Mouse (Mus musculus) frontal cortex, postnatal 10 days (tissue): Measurements from ENCODE around the gene Hist1h4m.
"Not testable (repeated sequence)": the region's sequence is repeated elsewhere in the genome, so short reads cannot be mapped to it uniquely, and the experiment has no call there.

Experiments used
- DNase-seq, 2 experiments: peaks; one replicate each; pipeline ENCODE4 v3.0.0; 2022; ENCODE audit warnings: low spot score in 2 of 2, mixed read lengths in 1 of 2

Gene Hist1h4m

GRCm38 (mm10) chr13:21811539-21811938 is at the start of gene Hist1h4m:
Gene Hist1h4m (plus strand): TSS chr13:21811746.
- DNase-seq, result not testable (repeated sequence)

- peak; percentile 43 to 55 for DNase-seq
These were observed 32.5 kb upstream of the Hist1h4m start for GRCm38 (mm10) chr13:21778814-21779766.

- peak; percentile 24 for DNase-seq
These were observed 31.5 kb upstream of the Hist1h4m start, which contains the start of gene Hist1h1b for GRCm38 (mm10) chr13:21779767-21780731. Gene Hist1h1b (minus strand): TSS chr13:21780625.

- DNase-seq, result no peak
These were observed 30.5 kb upstream of the Hist1h4m start for GRCm38 (mm10) chr13:21781021-21781555.

- no peak for DNase-seq
These were observed 29.9 kb upstream of the Hist1h4m start for GRCm38 (mm10) chr13:21781639-21782038.

GRCm38 (mm10) chr13:21782361-21783254 is 28.9 kb upstream of the Hist1h4m start:
- not testable (repeated sequence) for DNase-seq

GRCm38 (mm10) chr13:21783255-21783617 is 28.3 kb upstream of the Hist1h4m start, which contains the start of gene Hist1h3i:
Gene Hist1h3i (minus strand): TSS chr13:21783370.
- peak; percentile 22 to 34 for DNase-seq

- no peak for DNase-seq
These were observed 27.8 kb upstream of the Hist1h4m start for GRCm38 (mm10) chr13:21783734-21784161.

- DNase-seq, result no peak
These were observed 27.2 kb upstream of the Hist1h4m start for GRCm38 (mm10) chr13:21784311-21784710.

- no peak for DNase-seq
These were observed 25.2 kb upstream of the Hist1h4m start for GRCm38 (mm10) chr13:21786189-21786898.

- peak; percentile 86 to 87 for DNase-seq
These were observed 24.5 kb upstream of the Hist1h4m start, which contains the start of the genes Hist1h2an and Hist1h2bp for GRCm38 (mm10) chr13:21786899-21787629. Gene Hist1h2an (minus strand): TSS chr13:21787218. Gene Hist1h2bp (plus strand): TSS chr13:21787461.

GRCm38 (mm10) chr13:21787760-21788593 is 23.6 kb upstream of the Hist1h4m start:
- no peak for DNase-seq

- DNase-seq, result no peak
These were observed 21.6 kb upstream of the Hist1h4m start for GRCm38 (mm10) chr13:21789925-21790324.

GRCm38 (mm10) chr13:21790601-21791283 is 20.8 kb upstream of the Hist1h4m start:
- DNase-seq, result no peak

GRCm38 (mm10) chr13:21795584-21795983 is 16.0 kb upstream of the Hist1h4m start:
- no peak for DNase-seq

- not testable (repeated sequence) for DNase-seq
These were observed 14.4 kb upstream of the Hist1h4m start for GRCm38 (mm10) chr13:21797163-21797562.

- not testable (repeated sequence) for DNase-seq
These were observed 8.5 kb upstream of the Hist1h4m start for GRCm38 (mm10) chr13:21803058-21803457.
